Mouse (Mus musculus) layer of hippocampus, adult 11-12 months (tissue): ENCODE measurements at regions not wholly inside any gene's neighbourhood (a gene's known extent, or its start where the extent isn't known, plus 50 kb on each side); places are given as distances from the start of the nearest gene placed in this dataset.

ENCODE experiments used
- DNase-seq: peaks from one replicate; pipeline ENCODE4 v3.0.0; 2022; ENCODE audit warnings: low spot score

DNA sequence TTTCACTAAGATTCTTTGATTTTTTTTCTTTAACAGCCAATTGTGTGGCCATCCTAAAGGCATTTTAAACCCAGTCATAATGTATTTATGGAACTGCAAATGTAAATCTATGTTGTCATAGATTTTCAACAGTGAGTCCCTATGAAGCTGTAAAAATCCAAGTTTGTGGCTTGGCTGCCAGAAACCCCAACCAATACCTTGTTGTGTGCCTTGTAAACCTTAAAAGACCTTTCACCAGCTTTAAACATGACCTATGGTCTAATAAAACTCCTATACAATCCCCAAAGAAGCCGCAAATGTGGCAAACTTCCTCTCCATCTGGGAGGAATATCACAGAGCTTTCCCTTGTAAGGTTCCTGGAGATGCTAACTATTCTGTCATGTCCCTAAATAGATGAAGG, 125.4 kb upstream of the Igf1 start:
- DNase-seq = no peak

- DNase-seq = no peak
Measured at GRCm38 (mm10) chr10:87733241-87733640, 124.8 kb upstream of the Igf1 start.

GRCm38 (mm10) chr10:87740323-87740722, 117.7 kb upstream of the Igf1 start:
- DNase-seq = peak; percentile 25

DNA sequence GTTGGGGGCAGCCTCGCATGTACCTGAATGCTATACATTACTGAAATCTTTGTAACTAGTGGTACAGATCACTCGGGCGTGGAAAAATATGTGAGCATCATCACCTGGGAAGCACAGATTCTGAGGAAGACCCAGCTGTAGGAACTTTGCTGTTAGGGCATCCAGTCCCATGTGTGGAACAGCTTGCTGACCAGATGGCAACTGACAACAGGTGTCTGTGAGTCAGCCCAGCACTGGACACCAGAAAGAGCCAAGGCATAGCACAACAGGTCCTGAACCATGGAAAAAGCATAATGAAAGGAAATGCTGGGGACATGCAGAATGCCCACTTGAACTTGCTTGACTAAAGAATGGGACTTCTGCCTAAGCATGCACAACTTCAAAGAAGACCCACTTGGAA, 115.3 kb upstream of the Igf1 start:
- no peak for DNase-seq

GRCm38 (mm10) chr10:87747846-87748552, 110.1 kb upstream of the Igf1 start:
- no peak for DNase-seq

GRCm38 (mm10) chr10:87748631-87749193, 109.4 kb upstream of the Igf1 start:
- peak; percentile 6 for DNase-seq

DNA sequence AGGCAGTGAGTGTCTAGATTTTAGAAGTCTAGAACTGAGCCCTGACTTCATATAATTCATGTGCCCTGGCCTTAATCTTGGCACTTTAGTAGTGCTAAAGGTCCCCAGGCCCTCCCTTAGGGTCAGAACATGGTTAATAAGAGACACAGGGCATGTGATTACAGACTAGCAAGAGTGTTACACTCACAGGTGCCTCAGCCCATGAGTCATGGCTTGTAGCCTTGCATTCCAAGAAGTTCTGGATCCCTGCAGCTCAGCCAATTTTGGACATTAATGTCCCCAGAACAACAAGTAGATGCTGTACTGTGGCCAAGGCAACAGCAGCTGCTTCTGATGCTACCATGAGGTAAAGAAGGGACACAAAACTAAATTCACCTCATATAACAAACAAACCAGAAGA, 107.7 kb upstream of the Igf1 start:
- no peak for DNase-seq

- no peak for DNase-seq
Measured at GRCm38 (mm10) chr10:87750972-87751371, 107.1 kb upstream of the Igf1 start.

GRCm38 (mm10) chr10:87752117-87752516, 105.9 kb upstream of the Igf1 start:
- DNase-seq = no peak

DNA sequence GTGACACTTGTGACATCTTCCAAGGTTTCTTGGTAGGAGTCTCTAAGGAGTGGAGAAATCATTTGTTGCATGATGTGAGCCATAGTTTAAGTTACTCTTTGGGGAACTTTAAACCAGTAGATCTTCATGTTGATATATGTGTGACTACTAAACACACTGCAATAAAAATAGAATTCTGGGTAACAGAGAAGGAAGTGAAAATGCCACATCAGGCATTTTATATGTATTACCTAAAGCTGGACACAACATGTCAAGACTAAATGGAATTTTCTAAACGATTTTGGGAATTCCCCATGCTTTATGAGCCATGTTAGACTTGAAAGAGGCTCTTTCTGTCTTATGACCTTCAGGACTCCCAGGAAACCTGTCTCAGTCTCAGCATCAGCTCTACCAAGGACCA, 104.6 kb upstream of the Igf1 start:
- DNase-seq = no peak

DNA sequence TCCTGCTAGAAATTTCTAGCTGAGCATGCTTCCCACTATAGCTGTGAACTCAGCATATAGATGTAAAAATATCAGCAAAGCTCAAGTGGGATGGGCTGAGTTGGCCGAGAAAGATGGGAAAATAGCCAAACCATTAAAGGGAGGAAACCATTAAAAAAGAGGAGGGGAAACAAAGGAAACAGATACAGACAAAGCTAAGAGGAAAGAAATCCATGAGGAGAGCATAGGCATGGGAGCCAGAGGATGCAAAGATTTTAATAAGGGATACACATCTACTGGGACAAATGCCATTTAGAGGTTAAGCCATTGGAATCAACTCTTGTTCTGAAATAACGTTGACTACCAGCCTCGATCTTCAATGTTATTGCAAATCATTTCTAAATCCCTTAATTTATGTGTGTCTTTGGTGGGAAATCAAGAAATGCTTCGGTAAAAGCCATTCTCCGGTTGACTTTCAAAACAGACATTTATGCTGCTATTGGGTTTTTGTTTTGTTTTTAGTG, 96.5 kb upstream of the Igf1 start:
- DNase-seq = no peak

- peak; percentile 13 for DNase-seq
Measured at GRCm38 (mm10) chr10:87787521-87787920, 70.5 kb upstream of the Igf1 start.

DNA sequence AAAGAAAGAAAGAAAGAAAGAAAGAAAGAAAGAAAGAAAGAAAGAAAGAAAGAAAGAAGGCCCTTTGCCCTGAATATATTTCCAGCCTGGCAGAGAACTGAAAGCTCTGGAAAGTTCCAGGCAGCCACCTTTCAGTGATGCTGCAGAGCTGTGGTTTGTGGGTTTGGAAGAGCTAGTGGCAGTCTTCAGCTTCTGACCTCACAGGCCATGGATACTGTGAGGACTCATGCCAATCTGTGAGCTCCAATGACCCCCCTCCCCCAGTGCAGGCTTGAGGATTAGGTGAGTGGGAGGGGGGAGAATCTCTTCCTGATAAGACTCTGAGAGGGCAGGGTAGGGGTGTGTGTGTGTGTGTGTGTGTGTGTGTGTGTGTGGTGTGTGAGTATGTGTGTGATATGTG, 65.7 kb upstream of the Igf1 start:
- no peak for DNase-seq

GRCm38 (mm10) chr10:87803936-87804791, 53.9 kb upstream of the Igf1 start:
- DNase-seq = no peak

DNA sequence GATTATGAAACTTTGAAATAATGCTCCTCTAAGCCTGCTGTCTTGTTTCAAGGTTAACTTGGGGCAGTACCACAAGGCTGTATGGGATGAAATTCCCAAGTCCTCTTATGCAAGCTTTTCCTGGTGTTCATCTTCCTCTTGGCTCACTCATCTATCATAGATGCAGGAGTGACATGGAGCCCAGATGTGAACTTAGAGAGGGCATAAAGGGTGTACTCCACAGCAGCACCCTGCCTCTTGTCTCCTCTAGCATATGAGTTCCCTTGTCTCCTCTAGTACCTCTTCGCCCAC, 53.3 kb upstream of the Igf1 start:
- DNase-seq = no peak
